Mouse (Mus musculus): ENCODE results near the gene Mrpl28. TPM values are rescaled to one million over a fixed set of nuclear protein-coding genes. Genes with fewer than 3 reads are reported as not detected.
"Not testable (repeated sequence)": the region's sequence is repeated elsewhere in the genome, so short reads cannot be mapped to it uniquely, and the experiment has no call there.

Mrpl28 gene
- total RNA-seq, 4 experiments from 2014 or later = 61.0 to 74.7 (median 62.8) TPM

GRCm38 (mm10) chr17:26175248-26175647 lies 51.9 kb downstream of the Mrpl28 start:
- DNase-seq (ENCODE audit: low spot score in 2 of 2) = not testable (repeated sequence)

Other genes starting within 250 kb of the Mrpl28 start
- 10 to 100 TPM; 31.4 to 37.3 (median 34.6) TPM for gene Mettl26, start 248.4 kb upstream of the Mrpl28 start, total RNA-seq (2022)
- 1 to 10 TPM; 1.4 to 3.2 (median 1.5) TPM for gene Wfikkn1, start 242.6 kb upstream of the Mrpl28 start, total RNA-seq (2022)
- gene Rab40c, start 203.8 kb upstream of the Mrpl28 start, total RNA-seq (2022) = 10 to 100 TPM; 39.7 to 46.1 (median 45.1) TPM
- gene Pigq, start 178.6 kb upstream of the Mrpl28 start, total RNA-seq (2022) = 100 to 1,000 TPM; 104 to 113 (median 104) TPM
- under 1 TPM; 0.41 to 0.74 (median 0.48) TPM for gene Nhlrc4, start 178.5 kb upstream of the Mrpl28 start, total RNA-seq (2022)
- gene A930017K11Rik, start 170.9 kb upstream of the Mrpl28 start, total RNA-seq (2022) = 1 to 10 TPM in 3 of 4 experiments, under 1 TPM in 1; 0.63 to 1.8 (median 1.4) TPM
- 10 to 100 TPM; 34.3 to 50.9 (median 46.4) TPM for gene Capn15, start 137.7 kb upstream of the Mrpl28 start, total RNA-seq (2022)
- gene Rab11fip3, start 53.9 kb upstream of the Mrpl28 start, total RNA-seq (2022) = 10 to 100 TPM; 89.1 to 97.8 (median 95.8) TPM
- 10 to 100 TPM; 29.1 to 35.8 (median 31.0) TPM for gene Decr2, start 33.2 kb upstream of the Mrpl28 start, total RNA-seq (2022)
- 1 to 10 TPM; 2.9 to 5.5 (median 4.6) TPM for gene Nme4, start 27.9 kb upstream of the Mrpl28 start, total RNA-seq (2022)
- 10 to 100 TPM; 13.0 to 16.3 (median 15.4) TPM for gene Tmem8, start 10.2 kb upstream of the Mrpl28 start, total RNA-seq (2022)
- 10 to 100 TPM; 24.6 to 30.3 (median 28.2) TPM for gene Axin1, start 15.2 kb downstream of the Mrpl28 start, total RNA-seq (2022)
- gene Pdia2, start 75.6 kb downstream of the Mrpl28 start, total RNA-seq (2022) = under 1 TPM; 0.37 to 0.57 (median 0.46) TPM
- gene Rgs11, start 79.5 kb downstream of the Mrpl28 start, total RNA-seq (2022) = 10 to 100 TPM; 34.5 to 49.5 (median 46.8) TPM
- gene Arhgdig, start 84.3 kb downstream of the Mrpl28 start, total RNA-seq (2022) = 10 to 100 TPM; 86.9 to 98.2 (median 93.2) TPM
- 10 to 100 TPM; 21.9 to 23.3 (median 22.3) TPM for gene Fam234a, start 120.7 kb downstream of the Mrpl28 start, total RNA-seq (2022)
- gene Luc7l, start 129.4 kb downstream of the Mrpl28 start, total RNA-seq (2022) = 10 to 100 TPM; 72.2 to 78.2 (median 75.6) TPM